Mouse (Mus musculus): ENCODE data around the gene Nr4a2.

The Nr4a2 gene

GRCm38 (mm10) chr2:57111791-57112538 is 11.8 kb downstream of the Nr4a2 start:
- DNase-seq, result no peak

- no peak for DNase-seq
Measured at GRCm38 (mm10) chr2:57111011-57111790, 12.6 kb downstream of the Nr4a2 start.

- no peak for DNase-seq
Measured at GRCm38 (mm10) chr2:57110401-57110800, 13.4 kb downstream of the Nr4a2 start.

- DNase-seq, result no peak
Measured at GRCm38 (mm10) chr2:57109926-57110325, 13.9 kb downstream of the Nr4a2 start.

- DNase-seq, result no peak
Measured at GRCm38 (mm10) chr2:57109301-57109700, 14.5 kb downstream of the Nr4a2 start.

- DNase-seq, result no peak
Measured at GRCm38 (mm10) chr2:57108349-57108930, 15.4 kb downstream of the Nr4a2 start.

GRCm38 (mm10) chr2:57105401-57105800 is 18.4 kb downstream of the Nr4a2 start:
- DNase-seq, result no peak

- DNase-seq, result no peak
Measured at GRCm38 (mm10) chr2:57104731-57105130, 19.1 kb downstream of the Nr4a2 start.

GRCm38 (mm10) chr2:57103845-57104660 is 19.8 kb downstream of the Nr4a2 start:
- DNase-seq, result no peak

- DNase-seq, result no peak
Measured at GRCm38 (mm10) chr2:57102856-57103844, 20.7 kb downstream of the Nr4a2 start.

GRCm38 (mm10) chr2:57102091-57102855 is 21.5 kb downstream of the Nr4a2 start:
- no peak for DNase-seq

- DNase-seq, result no peak
Measured at GRCm38 (mm10) chr2:57100241-57100640, 23.6 kb downstream of the Nr4a2 start.

- DNase-seq, result no peak
Measured at GRCm38 (mm10) chr2:57072452-57072851, 51.4 kb downstream of the Nr4a2 start.

GRCm38 (mm10) chr2:57063480-57063879 is 60.3 kb downstream of the Nr4a2 start:
- no peak for DNase-seq

All from thymus, postnatal 14 days (tissue).